Mouse (Mus musculus) frontal cortex, adult (tissue): ENCODE results near the gene S100a6.

Experiments
- ATAC-seq: cut with Nextera tagmentation; 2 replicates; pipeline ENCODE4 v1.9.2; 2017; ENCODE audit warnings: mild to moderate bottlenecking, moderate library complexity, mixed read lengths; ENCODE audit not compliant: low TSS enrichment

The S100a6 gene

DNA sequence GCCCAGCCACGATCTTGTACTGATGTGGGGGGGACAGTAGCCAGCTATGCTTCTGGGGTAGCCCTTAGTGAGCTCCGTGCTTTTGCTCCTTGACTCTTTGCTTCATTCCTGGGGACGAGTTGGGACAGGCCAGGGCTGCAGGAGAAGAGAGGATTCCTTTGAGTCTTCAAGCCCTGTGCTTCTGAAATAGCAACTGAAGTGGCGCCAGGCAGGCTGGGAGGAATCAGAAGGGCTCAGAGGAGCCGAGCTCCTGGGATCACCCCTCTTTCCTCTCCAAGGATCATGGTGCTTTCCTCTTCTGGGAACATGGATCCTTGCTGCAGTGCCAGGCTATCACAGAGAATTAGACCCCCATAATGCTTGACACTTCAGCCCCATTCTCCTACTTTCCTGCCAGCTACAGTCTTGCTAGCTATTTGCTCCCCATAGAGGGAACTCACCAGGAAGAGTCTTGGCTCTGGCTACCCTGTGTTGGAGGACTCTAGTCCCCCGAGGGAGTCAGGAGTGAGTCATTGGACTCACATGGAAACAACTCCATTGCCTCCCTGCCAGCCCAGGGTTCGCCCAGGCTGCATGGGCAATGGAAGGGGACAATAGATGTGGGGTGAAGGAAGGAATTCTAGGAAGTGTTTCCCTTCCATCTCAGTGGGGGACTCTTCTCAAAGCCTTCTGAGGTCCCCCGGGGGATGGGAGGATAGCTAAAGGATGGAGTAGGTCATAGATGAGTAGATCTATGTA is 12.1 kb upstream of the S100a6 start:
- ATAC-seq = peak; percentile 67

DNA sequence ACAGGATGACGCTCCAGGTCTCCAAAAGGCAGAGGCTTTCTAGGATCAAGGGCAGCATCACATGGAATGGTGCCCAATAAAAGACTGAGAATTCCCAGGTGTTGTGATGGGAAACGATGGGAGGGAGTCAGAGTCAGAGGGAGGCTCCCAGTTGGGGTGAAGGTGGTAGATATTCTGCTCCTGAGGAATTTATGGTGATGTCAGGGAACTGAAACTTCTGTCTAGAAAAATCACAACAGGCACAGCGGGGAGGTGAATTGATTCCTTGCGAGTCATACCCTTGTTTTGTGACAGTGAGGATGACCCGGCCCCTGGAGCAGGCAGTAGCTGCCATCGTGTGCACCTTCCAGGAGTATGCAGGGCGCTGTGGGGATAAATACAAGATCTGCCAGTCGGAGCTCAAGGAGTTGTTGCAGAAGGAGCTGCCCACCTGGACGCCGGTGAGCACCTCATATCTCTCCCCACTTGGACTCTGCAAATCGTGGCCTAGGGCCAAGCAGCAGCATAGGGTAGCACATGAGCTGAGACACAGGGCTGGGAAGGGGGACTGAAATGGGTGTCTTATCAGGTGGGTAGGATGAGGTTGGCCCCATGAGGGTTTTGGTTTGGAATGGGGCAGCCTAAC is 11.1 kb upstream of the S100a6 start, which contains the start of gene Gm42674:
Gene Gm42674 (plus strand): TSS at position 419 of the 625 bp plus-strand sequence.
- ATAC-seq = no peak

DNA sequence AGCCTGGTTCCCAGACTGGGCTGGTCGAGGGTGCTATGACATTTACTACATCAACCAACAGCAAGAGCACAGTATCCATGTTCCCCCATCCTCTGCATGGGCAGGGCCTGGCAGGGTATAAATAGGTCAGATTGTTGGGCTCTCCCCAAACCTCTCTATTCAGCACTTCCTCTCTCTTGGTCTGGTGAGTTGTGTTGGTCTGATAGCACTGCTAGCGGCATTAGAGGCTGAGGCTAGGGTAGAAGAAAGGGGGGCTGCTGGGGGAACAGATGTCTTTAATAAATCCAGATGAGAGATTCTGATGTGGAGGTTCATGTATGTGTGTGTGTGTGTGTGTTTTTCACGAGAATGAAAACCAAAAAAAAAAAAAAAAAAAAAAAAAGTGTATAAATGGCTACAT is 9.1 kb upstream of the S100a6 start, which contains the start of gene S100a4:
Gene S100a4 (plus strand): TSS at position 149 of the 400 bp plus-strand sequence.
- ATAC-seq = no peak

GRCm38 (mm10) chr3:90604416-90604815 is 8.3 kb upstream of the S100a6 start:
- ATAC-seq = peak; percentile 56

GRCm38 (mm10) chr3:90605049-90605448 is 7.6 kb upstream of the S100a6 start:
- peak; percentile 32 for ATAC-seq

GRCm38 (mm10) chr3:90605736-90606135 is 6.9 kb upstream of the S100a6 start:
- no peak for ATAC-seq

DNA sequence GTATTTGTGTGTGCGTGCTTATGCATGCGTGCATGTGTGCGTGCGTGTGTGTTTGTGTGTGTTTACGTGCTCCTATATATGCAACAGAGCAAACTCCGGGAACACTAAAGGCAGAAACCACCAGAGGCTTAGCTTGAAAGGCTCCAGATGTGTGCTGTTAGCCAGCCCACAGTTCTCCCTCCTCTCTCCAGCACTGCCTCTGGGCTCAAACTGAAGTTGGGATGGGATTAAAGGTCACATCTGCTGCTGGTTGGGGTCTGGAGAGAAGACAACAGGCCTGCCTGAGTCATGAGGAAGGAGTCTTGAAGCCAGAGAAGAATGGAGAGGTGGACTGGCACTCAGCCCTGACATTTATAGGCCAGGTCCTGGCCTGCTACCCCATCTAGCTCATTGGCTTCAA is 6.5 kb upstream of the S100a6 start:
- ATAC-seq = no peak

DNA sequence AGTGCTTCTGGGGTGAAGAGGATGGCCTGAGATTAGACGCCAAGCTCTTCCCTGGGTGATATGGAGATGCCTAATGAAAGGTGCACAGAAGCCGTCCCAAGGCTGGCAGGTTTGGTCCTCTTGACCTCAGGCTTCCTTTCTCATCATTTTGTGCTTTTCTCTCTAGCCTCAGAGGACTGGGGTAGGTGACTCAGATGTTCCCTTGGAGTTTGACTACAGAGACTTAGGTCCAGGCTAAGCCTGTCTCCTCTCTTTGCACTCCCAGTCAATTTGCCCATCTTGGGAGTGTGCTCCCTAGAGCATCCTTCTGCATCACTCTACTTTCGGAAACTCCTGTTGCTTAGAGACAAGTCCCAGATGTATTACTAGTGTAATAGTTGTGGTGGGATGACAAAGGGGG is 5.3 kb upstream of the S100a6 start:
- no peak for ATAC-seq

DNA sequence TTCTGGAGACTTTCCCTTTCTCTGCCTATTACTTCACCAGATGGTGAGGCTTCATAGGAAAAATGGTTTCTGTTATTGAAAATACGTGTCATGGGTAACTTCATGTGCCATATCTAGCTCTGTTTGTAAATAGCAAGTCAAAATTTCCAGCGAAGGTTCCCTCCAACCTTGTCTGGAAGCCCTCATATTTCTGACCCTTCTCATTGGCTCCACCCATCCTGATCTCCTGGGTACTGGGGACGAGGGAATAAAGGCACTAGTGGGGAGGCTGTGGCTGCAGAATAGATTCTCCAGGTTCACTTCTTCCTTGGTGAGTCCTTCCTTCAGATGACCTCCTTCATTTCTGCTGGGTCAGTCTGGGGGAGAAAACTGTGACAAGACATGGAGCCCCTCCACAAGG is 4.5 kb upstream of the S100a6 start, which contains the start of gene S100a5:
Gene S100a5 (plus strand): TSS at position 301 of the 400 bp plus-strand sequence.
- ATAC-seq = no peak

GRCm38 (mm10) chr3:90609102-90609501 is 3.6 kb upstream of the S100a6 start:
- no peak for ATAC-seq

DNA sequence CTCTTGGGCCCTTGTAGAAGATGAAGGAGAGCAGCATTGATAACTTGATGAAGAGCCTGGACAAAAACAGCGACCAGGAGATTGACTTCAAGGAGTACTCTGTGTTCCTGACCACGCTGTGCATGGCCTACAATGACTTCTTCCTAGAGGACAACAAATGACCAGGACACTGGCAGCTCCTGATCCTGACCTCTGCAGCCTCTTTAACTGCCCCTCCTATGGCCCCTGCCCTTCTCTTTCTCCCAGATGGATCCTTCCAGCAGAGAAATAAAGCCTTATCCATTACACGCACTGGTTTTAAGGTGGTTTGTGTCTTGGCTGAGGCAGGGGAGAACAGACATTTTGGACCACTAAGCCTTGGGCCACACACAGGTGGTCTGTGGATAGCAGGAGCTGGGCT is 1.2 kb upstream of the S100a6 start:
- ATAC-seq = no peak

DNA sequence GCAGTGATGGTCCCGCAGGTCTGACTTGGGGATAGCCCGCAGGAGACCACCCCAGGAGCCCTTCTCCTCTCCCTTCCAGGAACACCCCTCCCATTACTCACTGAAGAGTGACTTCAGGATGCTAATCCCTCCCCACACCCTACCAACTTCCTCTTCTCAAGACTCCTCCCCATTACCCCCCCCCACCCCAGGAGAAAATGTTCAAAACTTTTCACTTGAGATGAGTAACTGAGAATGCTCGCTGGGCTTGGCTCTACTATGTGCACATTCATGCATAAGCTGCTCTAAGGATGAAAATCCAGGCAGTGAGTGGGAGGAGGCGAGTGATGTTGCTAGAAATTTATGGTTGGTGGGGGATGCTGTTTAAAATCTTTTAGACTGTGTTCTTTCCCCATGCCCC is 621 bp upstream of the S100a6 start:
- no peak for ATAC-seq

DNA sequence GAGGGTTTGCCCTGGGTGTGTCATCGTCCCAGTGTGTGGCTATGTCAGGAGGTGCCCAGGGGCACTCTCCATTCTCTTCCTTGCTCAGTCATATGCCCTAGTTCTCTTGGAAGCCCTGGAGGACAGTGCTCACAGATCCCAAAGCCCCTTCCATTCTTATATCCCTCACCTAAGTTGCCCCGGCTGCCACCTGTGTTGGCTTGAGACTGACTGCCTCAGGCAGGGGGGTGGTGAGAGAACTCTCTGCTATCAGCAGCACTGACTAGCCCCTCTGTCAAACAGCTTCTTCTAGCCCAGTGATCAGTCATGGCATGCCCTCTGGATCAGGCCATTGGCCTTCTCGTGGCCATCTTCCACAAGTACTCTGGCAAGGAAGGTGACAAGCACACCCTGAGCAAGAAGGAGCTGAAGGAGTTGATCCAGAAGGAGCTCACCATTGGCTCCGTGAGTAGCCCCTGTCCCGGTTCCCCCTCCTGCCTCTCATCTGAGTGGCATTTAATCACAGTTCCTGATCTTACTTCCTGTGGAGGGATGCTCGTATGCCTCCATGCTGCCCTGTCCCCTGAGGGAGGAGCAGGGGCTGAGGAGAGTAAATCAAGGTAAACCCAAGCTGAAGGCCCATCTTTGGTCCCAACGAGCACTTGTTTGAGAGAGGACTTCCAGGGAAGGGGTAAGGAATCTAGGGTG is 922 bp downstream of the S100a6 start:
- ATAC-seq = no peak

DNA sequence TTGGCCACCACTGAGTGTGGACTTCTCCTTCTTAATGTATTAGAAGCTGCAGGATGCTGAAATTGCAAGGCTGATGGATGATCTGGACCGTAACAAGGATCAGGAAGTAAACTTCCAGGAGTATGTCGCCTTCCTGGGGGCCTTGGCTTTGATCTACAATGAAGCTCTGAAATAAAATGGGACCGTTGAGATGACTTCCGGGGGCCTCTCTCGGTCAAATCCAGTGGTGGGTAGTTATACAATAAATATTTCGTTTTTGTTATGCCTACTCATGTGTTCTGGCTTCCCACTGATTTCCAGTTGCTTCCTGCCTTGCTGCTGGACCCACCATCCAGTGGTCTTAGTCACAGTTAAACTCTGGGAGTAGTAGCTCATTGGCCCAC is 1.5 kb downstream of the S100a6 start:
- no peak for ATAC-seq

DNA sequence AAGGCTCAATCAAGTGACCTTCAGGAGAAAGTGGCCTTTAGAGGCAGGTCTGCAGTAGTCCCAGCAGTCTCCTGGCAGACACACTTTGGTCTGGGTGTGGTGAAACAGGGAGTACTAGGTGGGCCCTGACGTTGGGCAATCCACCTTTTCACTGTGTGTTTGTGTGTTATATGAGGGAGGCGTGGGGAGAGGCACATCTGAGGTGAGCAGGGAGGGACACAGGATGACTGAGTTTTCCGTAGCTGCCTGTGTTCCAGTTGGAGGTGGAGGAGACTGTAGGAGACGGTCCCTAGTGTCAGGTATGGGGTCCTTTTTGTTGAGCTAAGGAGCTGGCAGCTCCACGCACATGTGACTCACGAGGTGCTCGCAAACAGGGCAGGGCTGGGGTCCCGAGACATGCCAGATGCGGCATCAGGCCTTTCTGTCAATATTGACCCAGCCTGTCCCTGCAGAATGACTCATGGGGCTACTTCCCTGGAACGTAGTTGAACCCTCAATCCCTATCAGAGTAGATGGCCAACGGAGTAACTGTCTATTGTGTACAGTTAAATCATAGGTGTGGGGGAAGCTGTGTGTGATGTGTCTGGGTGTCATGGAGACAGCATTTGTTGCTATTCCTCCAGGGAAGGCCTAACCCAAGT is 2.0 kb downstream of the S100a6 start:
- ATAC-seq = no peak

DNA sequence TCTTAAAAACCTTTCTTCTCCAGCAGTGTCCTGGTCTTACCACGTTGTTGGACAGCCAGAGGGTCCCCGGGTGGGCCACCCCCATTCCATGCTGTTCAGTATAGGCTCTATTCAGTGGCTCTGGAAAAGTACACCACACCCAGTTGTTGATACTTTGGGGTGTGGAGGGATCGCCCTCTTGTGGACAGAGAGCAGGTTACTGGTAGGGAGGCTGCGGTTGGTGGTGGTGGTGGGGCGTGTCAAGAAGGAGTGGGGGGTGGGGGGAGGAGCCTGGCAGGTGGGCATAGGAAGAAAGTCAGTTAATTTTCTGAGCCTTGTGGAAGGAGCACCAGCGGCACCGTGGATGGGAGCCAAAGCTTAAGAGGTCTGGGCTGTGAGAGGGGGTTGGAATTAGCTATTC is 2.7 kb downstream of the S100a6 start:
- ATAC-seq = peak; percentile 94

DNA sequence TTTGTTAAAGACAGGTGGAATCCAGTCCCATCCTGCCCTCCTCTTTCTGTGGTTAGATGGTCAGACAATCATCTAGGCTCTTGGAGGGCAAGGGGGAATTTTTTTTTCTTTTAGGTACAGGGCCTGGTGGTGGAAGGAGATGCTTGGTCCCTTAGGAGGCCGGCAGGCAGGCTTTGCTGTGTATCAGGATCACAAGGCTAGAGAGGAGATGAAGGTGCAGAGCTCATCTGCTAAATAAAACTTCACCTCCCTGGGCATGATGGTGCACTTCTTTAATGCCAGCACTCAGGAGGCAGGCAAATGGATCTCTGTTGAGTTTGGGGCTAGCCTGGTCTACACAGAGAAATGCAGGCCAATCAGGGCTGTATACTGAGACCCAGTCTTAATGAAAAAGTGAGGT is 3.2 kb downstream of the S100a6 start:
- no peak for ATAC-seq

- ATAC-seq = no peak
These were observed 4.9 kb downstream of the S100a6 start for GRCm38 (mm10) chr3:90617586-90617985.

- ATAC-seq = no peak
These were observed 8.9 kb downstream of the S100a6 start for GRCm38 (mm10) chr3:90621552-90621951.

DNA sequence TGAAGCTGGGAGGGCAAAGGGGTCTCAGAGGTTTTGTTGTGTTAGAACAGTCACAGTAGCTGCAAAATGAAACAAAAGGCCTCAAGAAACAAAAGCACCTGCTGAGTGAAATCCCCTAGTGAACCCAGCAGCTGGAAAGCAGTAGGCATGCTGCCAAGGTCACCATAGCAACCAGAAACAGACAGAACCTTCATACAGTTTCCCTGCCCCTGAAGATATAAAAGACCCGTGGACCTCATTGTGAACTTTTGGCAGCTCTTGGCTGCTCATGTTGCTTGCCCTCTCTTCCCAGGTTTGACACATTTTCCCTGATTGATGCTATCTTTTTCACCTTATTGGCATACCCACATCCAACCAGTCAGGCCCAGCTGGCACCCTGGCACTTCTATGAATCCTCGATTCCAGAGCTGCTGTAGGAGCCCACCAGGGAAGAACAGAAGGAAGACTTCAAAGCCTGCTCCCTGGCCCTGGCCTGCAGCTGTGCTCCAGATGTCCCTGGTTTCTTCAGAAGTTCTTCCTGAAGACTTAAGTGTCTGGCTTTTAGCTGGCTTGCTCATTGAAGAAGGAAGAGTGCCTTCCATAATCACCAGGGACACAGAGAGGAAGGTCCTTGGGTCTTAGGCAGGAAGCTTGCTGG is 10.9 kb downstream of the S100a6 start:
- ATAC-seq = no peak

DNA sequence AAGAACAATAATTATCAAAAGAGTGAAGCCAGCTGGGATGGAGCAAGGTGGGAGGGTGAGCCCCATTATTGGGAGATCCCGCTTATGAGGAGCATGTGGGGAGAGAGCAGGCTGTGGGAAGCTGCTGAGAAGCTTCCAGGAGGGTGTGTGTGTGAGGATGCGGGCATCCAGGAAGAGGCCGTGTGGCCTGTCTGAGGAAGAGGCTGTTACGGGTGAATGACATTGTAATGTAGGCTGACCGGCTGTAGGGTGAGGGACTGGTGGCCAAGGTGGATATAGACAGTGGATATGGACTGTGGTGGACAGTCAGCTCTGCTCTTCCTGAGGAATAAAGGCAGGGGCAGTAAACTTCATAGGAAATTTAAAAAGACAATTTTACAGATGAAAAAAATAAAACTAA is 12.8 kb downstream of the S100a6 start:
- ATAC-seq = no peak
